Mouse (Mus musculus) liver, adult 2 months (tissue): ENCODE measurements around the gene Ptprg. TPM values are rescaled to one million over a fixed set of nuclear protein-coding genes. Genes with fewer than 3 reads are reported as not detected.

Source experiments
- DNase-seq: peaks from one replicate; pipeline ENCODE4 v3.0.0-alpha.2; 2011; ENCODE audit warnings: low read depth, low spot score; ENCODE audit errors: extremely low read depth
- H3K27ac ChIP-seq: fragments of 200-500 bp; replicated peaks from 2 replicates; pipeline ENCODE4 v1.5.1; 2012; ENCODE audit warnings: low read depth, mild to moderate bottlenecking, control low read depth, inconsistent platforms, low read length; ENCODE audit not compliant: insufficient read depth
- H3K27me3 ChIP-seq: fragments of 200-500 bp; 2 replicates; pipeline ENCODE4 v1.6.1; 2012; ENCODE audit warnings: mild to moderate bottlenecking, moderate library complexity, low read length, inconsistent platforms; ENCODE audit not compliant: control insufficient read depth, insufficient read depth
- H3K36me3 ChIP-seq: fragments of 200-500 bp; 2 replicates; pipeline ENCODE4 v1.6.1; 2012; ENCODE audit warnings: low read length, inconsistent platforms; ENCODE audit not compliant: control insufficient read depth, insufficient read depth
- H3K4me1 ChIP-seq: fragments of 200-500 bp; 2 replicates; pipeline ENCODE4 v1.6.1; 2011; ENCODE audit warnings: low read length; ENCODE audit not compliant: control insufficient read depth, insufficient read depth
- H3K4me3 ChIP-seq: fragments of 200-500 bp; 2 replicates; pipeline ENCODE4 v1.5.1; 2011; ENCODE audit warnings: low read depth, mild to moderate bottlenecking, control low read depth, low read length, moderate library complexity; ENCODE audit not compliant: insufficient read depth
- H3K79me2 ChIP-seq: fragments of 200-500 bp; 2 replicates; pipeline ENCODE4 v1.6.1; 2012; ENCODE audit warnings: inconsistent platforms, mild to moderate bottlenecking, low read length, moderate library complexity; ENCODE audit not compliant: control insufficient read depth, insufficient read depth
- H3K9ac ChIP-seq: fragments of 200-500 bp; 2 replicates; pipeline ENCODE4 v1.6.1; 2012; ENCODE audit warnings: low read depth, mild to moderate bottlenecking, control low read depth, inconsistent platforms, low read length
- CTCF ChIP-seq: fragments of 200-500 bp; IDR thresholded peaks from 2 replicates; pipeline ENCODE4 v1.5.1; 2011; ENCODE audit warnings: low read depth, low read length, control low read depth
- POLR2A ChIP-seq: fragments of 200-500 bp; IDR thresholded peaks from 2 replicates; pipeline ENCODE4 v1.6.1; 2011; ENCODE audit warnings: low read length, control low read depth; ENCODE audit not compliant: insufficient read depth; ENCODE audit errors: extremely low read depth
- WGBS: fragments of 180-500 bp; shearing (Covaris S2); methylation state at CpG from one replicate; pipeline ENCODE4 v1.1.7; 2018; 5-methylcytosine and 5-hydroxymethylcytosine counted together
- polyA plus RNA-seq: library from polyadenylated mRNA; depleted of rRNA; stranded (reverse); fragments of >200 nt; gene quantifications from 2 replicates; pipeline ENCODE4 v1.2.3, GENCODE M21; 2012
- total RNA-seq: library from RNA; depleted of rRNA; stranded (reverse); fragments of >200 nt; gene quantifications from 2 replicates; pipeline ENCODE4 v1.2.3, GENCODE M21; 2014

The Ptprg gene
- total and polyA plus RNA-seq, 2 experiments = 17.4 to 19.9 TPM

DNA sequence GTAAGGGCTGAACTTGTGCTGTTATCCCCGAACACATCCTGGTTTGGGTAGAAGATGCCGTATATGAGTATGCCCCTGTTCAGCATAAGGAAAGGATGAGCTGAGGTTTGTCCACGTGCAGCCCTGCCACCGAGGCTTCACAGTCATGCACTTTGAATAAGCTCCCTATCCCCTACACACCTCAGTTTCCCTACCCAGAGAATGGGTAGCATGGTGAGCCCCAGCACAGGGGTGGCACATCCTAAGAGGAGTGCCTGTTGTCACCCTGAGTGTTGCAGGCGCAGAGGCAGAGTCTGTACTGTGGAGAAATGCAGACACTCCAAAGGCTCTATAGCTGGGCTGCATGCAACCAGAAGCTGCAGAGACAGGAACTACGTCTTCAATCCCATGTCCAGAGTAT lies 599.4 kb downstream of the Ptprg start:
- Histone ChIP-seq H3K4me1 (no peaks in the 10 kb centered on the region), H3K4me3 (no peak overlapping the region), H3K27me3 (no peaks in the 10 kb centered on the region), H3K27ac (no peak overlapping the region), H3K9ac (no peak overlapping the region), H3K36me3 (no peaks in the 10 kb centered on the region; the same call in 1 of the 2 replicates), H3K79me2 (no peaks in the 10 kb centered on the region)
- WGBS = 94% methylated on average over 6 of the region's 6 CpGs
- TF ChIP-seq CTCF (no peak), POLR2A (no peak)
- DNase-seq = no peak

DNA sequence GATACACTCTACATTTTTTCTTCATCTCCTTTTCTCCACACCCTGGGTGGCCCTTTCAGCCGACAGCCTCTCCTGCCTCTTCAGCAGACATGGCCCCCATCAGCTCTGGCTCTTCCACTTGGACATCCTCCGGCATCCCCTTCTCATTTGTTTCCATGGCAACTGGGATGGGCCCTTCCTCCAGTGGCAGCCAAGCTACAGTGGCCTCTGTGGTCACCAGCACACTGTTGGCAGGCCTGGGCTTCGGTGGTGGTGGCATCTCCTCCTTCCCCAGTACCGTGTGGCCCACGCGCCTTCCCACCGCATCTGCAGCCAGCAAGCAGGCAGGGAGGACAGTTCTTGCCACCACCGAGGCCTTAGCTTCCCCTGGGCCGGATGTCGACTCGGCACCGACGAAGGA lies 600.3 kb downstream of the Ptprg start:
- no peak for TF ChIP-seq POLR2A
- TF ChIP-seq CTCF = no peak
- no peaks in the 10 kb centered on the region for H3K79me2 ChIP-seq
- H3K27me3 ChIP-seq = no peaks in the 10 kb centered on the region
- no peak overlapping the region for H3K9ac ChIP-seq
- H3K4me1 ChIP-seq = no peaks in the 10 kb centered on the region
- H3K4me3 ChIP-seq = no peak overlapping the region
- no peak overlapping the region for H3K27ac ChIP-seq
- H3K36me3 ChIP-seq = no peaks in the 10 kb centered on the region; the same call in 1 of the 2 replicates
- 95% methylated on average over 13 of the region's 13 CpGs for WGBS
- no peak for DNase-seq

DNA sequence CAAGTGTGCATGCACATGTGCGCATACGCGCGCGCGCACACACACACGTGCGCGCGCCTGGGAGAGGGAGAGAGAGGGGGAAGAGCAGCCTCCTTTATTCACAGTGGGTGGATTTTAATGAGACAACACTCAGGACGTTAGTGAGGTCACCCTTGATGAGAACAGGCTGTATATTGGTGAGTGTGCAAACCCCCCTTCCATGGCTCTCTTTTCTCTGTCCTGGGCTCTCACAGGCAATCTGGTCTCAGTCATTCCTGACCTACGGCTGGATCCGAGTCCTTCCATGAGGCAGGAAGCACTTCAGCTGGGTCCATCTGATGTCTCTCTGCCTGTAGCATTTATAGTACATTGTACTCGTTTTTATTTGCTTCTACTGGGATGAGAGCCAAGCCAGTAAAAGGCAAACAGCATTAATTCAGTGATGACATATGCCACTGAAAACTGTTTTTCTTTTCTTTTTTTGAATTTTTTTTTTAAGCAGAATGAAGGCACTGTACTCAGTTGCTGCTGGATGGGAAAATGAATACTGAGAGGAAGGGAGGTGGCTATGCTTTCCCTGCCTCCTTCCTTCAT lies 608.5 kb downstream of the Ptprg start:
- no peak for DNase-seq
- Histone ChIP-seq H3K4me3 (no peak overlapping the region), H3K36me3 (no peaks in the 10 kb centered on the region), H3K4me1 (no peaks in the 10 kb centered on the region), H3K79me2 (no peaks in the 10 kb centered on the region), H3K27ac (no peak overlapping the region), H3K27me3 (no peaks in the 10 kb centered on the region), H3K9ac (no peak overlapping the region)
- no peak for TF ChIP-seq POLR2A
- no peak for TF ChIP-seq CTCF
- WGBS = 79% methylated on average over 14 of the region's 14 CpGs

DNA sequence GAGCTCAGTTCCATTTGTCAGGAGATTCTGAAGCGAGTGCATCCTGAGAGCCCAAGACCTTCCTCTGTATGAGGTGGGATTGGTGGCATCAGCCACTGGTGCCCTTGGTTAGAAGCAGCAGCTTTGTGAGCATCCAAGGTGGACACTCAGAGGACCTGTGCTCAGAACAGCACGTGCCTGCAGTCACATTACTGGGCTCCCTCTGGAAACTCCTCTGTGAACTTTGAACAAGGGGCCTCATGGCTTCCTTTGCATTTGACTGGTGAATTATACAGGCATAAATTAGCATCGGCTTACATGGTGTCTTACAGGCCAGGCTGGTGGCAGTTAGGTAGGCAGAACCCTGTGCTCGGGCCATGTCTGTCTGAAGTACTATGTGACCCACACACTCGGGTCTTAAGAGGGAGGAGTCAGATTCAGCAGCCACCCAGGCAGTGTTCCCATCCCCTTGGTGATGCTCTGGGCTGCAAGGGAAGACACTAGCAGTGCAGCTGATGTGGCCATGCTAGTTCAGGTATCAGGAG lies 609.1 kb downstream of the Ptprg start:
- DNase-seq = no peak
- Histone ChIP-seq H3K9ac (no peak overlapping the region), H3K27me3 (no peaks in the 10 kb centered on the region)

DNA sequence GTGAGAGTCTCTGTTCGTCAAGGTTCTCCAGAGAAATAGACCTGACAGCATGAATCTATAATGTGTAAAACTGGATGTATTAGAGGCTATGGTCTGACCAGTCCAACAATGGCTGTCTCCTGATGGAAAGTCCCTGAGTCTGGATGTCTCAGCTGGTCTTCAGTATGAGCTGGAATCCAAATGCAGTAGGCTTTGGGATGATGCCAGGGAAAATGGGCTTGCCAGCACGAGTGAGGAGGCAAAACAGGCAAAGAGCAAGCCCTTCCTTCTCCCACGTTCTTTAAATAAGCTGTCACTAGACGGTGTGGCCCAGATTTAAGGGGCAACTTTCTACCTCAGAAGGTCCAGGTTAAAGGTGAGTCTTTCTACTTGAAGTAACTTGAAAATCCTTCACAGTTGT lies 609.9 kb downstream of the Ptprg start:
- WGBS = 66% methylated on average over 4 of the region's 4 CpGs
- Histone ChIP-seq H3K4me3 (no peak overlapping the region), H3K9ac (no peak overlapping the region), H3K79me2 (no peaks in the 10 kb centered on the region), H3K27me3 (no peaks in the 10 kb centered on the region), H3K4me1 (no peaks in the 10 kb centered on the region), H3K27ac (no peak overlapping the region), H3K36me3 (0 out of 2 replicates have a peak, but pooled peaks cover 4% of the 10 kb centered on the region)
- DNase-seq = no peak
- TF ChIP-seq CTCF (no peak), POLR2A (no peak)

More for the DNA sequence above, 609.1 kb downstream of the Ptprg start:
- Histone ChIP-seq H3K36me3 (0 out of 2 replicates have a peak, but pooled peaks cover 4% of the 10 kb centered on the region), H3K4me3 (no peak overlapping the region), H3K79me2 (no peaks in the 10 kb centered on the region), H3K27ac (no peak overlapping the region), H3K4me1 (no peaks in the 10 kb centered on the region)
- TF ChIP-seq POLR2A = no peak
- 89% methylated on average over 5 of the region's 5 CpGs for WGBS

DNA sequence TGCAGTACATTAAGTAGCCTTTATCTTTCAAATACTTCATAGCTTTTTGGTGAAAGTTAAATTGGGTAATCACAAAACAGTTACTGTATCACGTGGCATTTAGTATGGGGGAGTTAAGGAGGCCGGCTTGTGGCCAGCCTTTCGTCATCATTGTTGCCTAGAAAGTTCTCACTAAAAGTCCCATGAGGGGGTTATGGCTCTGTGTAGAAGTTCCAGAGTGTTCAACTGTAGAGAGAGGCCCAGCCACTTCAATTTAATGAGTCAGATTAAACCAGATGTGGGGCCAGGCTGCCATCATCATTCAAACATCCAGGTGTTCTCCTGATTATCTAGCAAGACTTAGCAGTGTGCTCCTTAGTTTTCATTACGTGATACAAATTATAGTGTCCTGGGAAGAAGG lies 613.9 kb downstream of the Ptprg start:
- Histone ChIP-seq H3K9ac (no peak overlapping the region), H3K27me3 (no peaks in the 10 kb centered on the region), H3K79me2 (no peaks in the 10 kb centered on the region), H3K4me3 (no peak overlapping the region), H3K4me1 (no peaks in the 10 kb centered on the region), H3K27ac (no peak overlapping the region), H3K36me3 (peaks cover 4% of the 10 kb centered on the region; the same call in 1 of the 2 replicates)
- TF ChIP-seq CTCF = no peak
- no peak for TF ChIP-seq POLR2A
- WGBS = 89% methylated on average over 4 of the region's 4 CpGs
- DNase-seq = no peak
